Mouse (Mus musculus) midbrain, embryonic 16.5 days (tissue): ENCODE results near the gene Sema4c. TPM values are rescaled to one million over a fixed set of nuclear protein-coding genes. Genes with fewer than 3 reads are reported as not detected.

Experiments
- ATAC-seq: fragments of 200-750 bp; cut with Nextera tagmentation; 2 replicates; pipeline ENCODE4 v1.8.0; 2017; ENCODE audit warnings: moderate TSS enrichment
- H3K27ac ChIP-seq: fragments of 300-500 bp; sonication (generic); 2 replicates; pipeline ENCODE4 v1.5.1; 2014; ENCODE audit warnings: mild to moderate bottlenecking, low read length, mixed read lengths
- H3K27me3 ChIP-seq: fragments of 300-500 bp; sonication (generic); 2 replicates; pipeline ENCODE4 v1.6.1; 2014; ENCODE audit warnings: low read depth, low read length, mixed read lengths; ENCODE audit not compliant: control insufficient read depth, insufficient read depth
- H3K36me3 ChIP-seq: fragments of 300-500 bp; sonication (generic); 2 replicates; pipeline ENCODE4 v1.6.1; 2014; ENCODE audit warnings: mild to moderate bottlenecking, low read length, moderate library complexity, mixed read lengths; ENCODE audit not compliant: control insufficient read depth, insufficient read depth
- H3K4me1 ChIP-seq: fragments of 300-500 bp; sonication (generic); 2 replicates; pipeline ENCODE4 v1.6.1; 2014; ENCODE audit warnings: mild to moderate bottlenecking, low read length, mixed read lengths; ENCODE audit not compliant: control insufficient read depth, insufficient read depth
- H3K4me2 ChIP-seq: fragments of 300-500 bp; sonication (generic); 2 replicates; pipeline ENCODE4 v1.6.1; 2014; ENCODE audit warnings: mild to moderate bottlenecking, low read length, mixed read lengths
- H3K4me3 ChIP-seq: fragments of 300-500 bp; sonication (generic); 2 replicates; pipeline ENCODE4 v1.5.1; 2014; ENCODE audit warnings: low read depth, mild to moderate bottlenecking, low read length, moderate library complexity, mixed read lengths
- H3K9ac ChIP-seq: fragments of 300-500 bp; sonication (generic); 2 replicates; pipeline ENCODE4 v1.6.1; 2014; ENCODE audit warnings: low read depth, low read length, mixed read lengths
- H3K9me3 ChIP-seq: fragments of 300-500 bp; sonication (generic); replicated peaks from 2 replicates; pipeline ENCODE4 v1.6.1; 2014; ENCODE audit warnings: mild to moderate bottlenecking, low read length, mixed read lengths; ENCODE audit not compliant: control insufficient read depth, poor library complexity, severe bottlenecking
- WGBS: fragments of 180-500 bp; shearing (Covaris S2); extraction: QIAGEN DNeasy Blood & Tissue Kit; methylation state at CpG from one replicate; pipeline ENCODE4 v1.1.7; 2014; 5-methylcytosine and 5-hydroxymethylcytosine counted together
- polyA plus RNA-seq: library from polyadenylated mRNA; unstranded; fragments of >200 nt; fragmentation: Nextera tagmentation; extraction: Ambion mirVana; gene quantifications from 2 replicates; pipeline ENCODE4 v1.2.1, GENCODE M21; 2015

The Sema4c gene
- polyA plus RNA-seq, 1 experiment from 2014 or later: 24.4 TPM

DNA sequence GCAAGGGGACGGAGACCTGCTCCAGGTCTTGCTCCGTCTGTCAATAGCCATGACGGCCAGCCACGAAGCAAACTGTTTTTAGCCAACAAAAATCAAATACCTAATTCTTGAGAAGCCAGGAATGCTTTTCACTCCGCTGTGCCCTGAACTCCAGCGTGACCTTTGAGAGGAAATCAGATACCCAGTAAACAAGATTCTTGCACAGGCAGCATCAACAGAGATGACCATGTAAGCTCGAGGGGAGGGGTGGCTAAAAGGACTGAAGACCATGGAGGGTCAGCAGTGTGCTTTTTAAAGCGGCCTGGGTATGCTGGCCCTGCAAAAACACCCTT, 21.8 kb downstream of the Sema4c start:
- ATAC-seq: no peak
- H3K4me1 ChIP-seq: no peaks in the 10 kb centered on the region
- no peak overlapping the region for H3K4me2 ChIP-seq
- no peak overlapping the region for H3K4me3 ChIP-seq
- H3K9ac ChIP-seq: no peak overlapping the region
- H3K27ac ChIP-seq: no peak overlapping the region
- no peaks in the 10 kb centered on the region for H3K27me3 ChIP-seq
- H3K9me3 ChIP-seq: no peaks in the 10 kb centered on the region
- peaks cover 8% of the 10 kb centered on the region for H3K36me3 ChIP-seq
- 87% methylated on average over 8 of the region's 8 CpGs for WGBS

DNA sequence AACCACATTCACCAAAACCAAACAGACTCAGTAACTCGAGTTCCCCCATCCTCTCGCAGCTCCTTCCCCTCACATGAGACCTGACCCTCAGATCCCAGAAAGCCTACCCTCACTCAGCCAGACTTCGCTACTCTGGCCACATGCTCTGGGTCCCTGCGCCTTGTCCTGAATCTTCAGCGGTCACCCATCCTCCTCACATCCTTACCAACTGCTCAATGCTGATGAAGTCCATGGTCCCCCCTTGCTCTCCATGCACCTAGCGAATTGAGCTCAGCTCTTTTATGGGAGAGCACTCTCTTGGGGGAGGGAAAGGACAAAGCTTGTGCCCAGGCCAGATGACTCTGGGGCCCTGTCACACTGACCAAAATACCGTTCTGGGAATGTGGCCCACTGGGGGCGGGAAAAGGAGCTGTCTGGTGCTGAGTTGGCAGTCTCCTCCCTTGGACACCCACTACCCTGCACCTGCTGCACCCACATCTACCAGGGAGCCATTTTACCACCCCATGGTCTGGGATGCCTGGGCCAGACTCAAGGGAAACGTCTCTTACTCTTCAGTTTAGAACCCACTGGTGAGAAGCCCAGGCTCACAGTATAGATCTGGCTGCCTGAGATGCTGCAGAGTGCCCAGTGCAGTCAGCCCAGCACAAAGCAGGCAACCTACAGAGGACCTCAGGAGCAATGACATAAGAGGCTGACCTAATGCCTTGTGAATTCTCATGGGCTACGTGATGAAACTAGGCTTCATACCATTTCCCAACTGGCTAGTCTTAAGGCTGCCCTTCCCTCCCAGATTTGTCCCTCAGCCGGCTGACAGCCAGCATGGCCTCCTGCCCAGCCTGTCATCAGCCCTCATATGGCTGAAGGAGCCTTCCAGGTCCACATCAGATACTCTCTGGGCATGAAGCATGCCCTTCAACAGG, 22.4 kb downstream of the Sema4c start:
- Histone ChIP-seq H3K27me3 (no peaks in the 10 kb centered on the region), H3K4me2 (no peak overlapping the region), H3K9ac (no peak overlapping the region), H3K36me3 (peaks cover 5% of the 10 kb centered on the region), H3K4me1 (no peaks in the 10 kb centered on the region), H3K4me3 (no peak overlapping the region), H3K9me3 (no peaks in the 10 kb centered on the region), H3K27ac (no peak overlapping the region)
- ATAC-seq: no peak
- WGBS: 88% methylated on average over 11 of the region's 11 CpGs

DNA sequence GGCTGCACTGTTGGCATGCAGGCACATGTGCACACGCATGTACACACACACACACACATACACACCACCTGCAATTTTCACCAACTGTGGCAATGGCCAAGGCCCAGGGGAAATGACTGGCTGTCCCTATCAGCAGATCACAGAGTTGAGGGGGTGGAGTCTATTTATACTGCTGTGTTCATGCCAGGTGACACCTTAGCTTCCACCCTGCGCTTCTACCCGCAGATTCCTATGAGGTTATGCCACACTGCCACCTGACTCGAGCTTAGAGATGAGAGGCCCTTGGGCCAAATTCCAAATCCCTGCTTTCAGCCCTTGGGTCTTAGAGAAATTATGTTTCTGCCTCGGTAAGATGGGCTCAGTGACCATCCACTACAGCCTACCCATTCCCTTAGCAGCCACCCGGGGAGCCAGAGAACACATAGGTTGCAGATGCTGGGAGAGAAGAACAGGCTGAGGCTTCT, 23.5 kb downstream of the Sema4c start:
- 88% methylated on average over 6 of the region's 6 CpGs for WGBS
- Histone ChIP-seq H3K9ac (no peak overlapping the region), H3K27me3 (no peaks in the 10 kb centered on the region), H3K4me2 (no peak overlapping the region), H3K9me3 (no peaks in the 10 kb centered on the region), H3K4me1 (no peaks in the 10 kb centered on the region), H3K4me3 (no peak overlapping the region), H3K36me3 (peaks cover 6% of the 10 kb centered on the region), H3K27ac (no peak overlapping the region)
- ATAC-seq: no peak

DNA sequence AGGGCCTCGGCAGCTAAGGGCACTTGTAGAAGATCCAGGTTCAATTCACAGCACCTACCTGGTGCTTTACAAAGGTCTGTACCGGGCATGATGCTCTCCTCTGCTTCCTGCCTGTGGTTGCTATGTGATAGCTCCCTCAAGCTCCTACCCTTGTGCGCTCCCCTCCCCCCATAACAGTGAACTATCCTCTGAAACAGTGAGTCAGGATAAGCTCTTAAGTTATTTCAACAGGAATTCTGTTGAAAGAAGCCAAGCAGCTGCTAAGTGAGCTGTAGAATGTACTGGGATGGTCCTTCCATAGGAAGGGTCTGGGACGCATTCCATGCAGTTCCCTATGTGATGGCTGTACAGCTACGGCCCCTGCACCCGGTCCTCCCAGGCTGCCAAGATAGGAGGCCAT, 24.6 kb downstream of the Sema4c start:
- Histone ChIP-seq H3K4me1 (no peaks in the 10 kb centered on the region), H3K9me3 (no peaks in the 10 kb centered on the region), H3K36me3 (peaks cover 2% of the 10 kb centered on the region; the same call in 1 of the 2 replicates), H3K27me3 (no peaks in the 10 kb centered on the region), H3K27ac (no peak overlapping the region), H3K9ac (no peak overlapping the region), H3K4me2 (no peak overlapping the region), H3K4me3 (no peak overlapping the region)
- WGBS: 83% methylated on average over 6 of the region's 6 CpGs
- no peak for ATAC-seq

- no peaks in the 10 kb centered on the region for H3K4me1 ChIP-seq
- 93% methylated on average over 12 of the region's 12 CpGs for WGBS
- H3K27ac ChIP-seq: no peak overlapping the region
- H3K36me3 ChIP-seq: peaks cover 4% of the 10 kb centered on the region; the same call in 1 of the 2 replicates
- ATAC-seq: no peak
- H3K4me3 ChIP-seq: no peak overlapping the region
- H3K9ac ChIP-seq: no peak overlapping the region
- H3K4me2 ChIP-seq: no peak overlapping the region
- H3K27me3 ChIP-seq: no peaks in the 10 kb centered on the region
- H3K9me3 ChIP-seq: no peaks in the 10 kb centered on the region
Observed at GRCm38 (mm10) chr1:36531461-36531860, 26.7 kb downstream of the Sema4c start.

DNA sequence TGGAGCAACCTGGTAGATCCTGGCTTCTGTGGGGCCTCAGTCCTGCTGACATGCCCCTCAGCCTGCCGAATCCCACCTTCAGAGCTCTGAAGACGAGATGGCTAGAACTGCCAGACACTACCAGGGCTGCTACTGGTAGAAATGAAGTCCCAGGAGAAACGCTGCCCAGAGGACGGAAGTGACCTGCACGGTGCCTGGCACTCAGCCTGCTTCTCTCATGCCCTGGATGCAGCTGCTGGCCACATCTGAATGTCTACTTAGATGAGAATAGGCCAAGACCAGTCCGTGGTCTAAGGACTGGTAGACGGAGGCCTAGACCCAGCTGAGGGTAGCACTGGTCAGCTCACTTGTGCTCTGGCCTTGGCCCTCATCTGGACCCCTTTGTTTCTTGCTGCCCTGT, 27.2 kb downstream of the Sema4c start:
- no peaks in the 10 kb centered on the region for H3K4me1 ChIP-seq
- no peak for ATAC-seq
- peaks cover 6% of the 10 kb centered on the region for H3K36me3 ChIP-seq
- no peak overlapping the region for H3K9ac ChIP-seq
- no peak overlapping the region for H3K4me3 ChIP-seq
- H3K9me3 ChIP-seq: no peaks in the 10 kb centered on the region
- no peaks in the 10 kb centered on the region for H3K27me3 ChIP-seq
- no peak overlapping the region for H3K4me2 ChIP-seq
- H3K27ac ChIP-seq: no peak overlapping the region
- WGBS: 93% methylated on average over 7 of the region's 7 CpGs

GRCm38 (mm10) chr1:36530485-36530884, 27.7 kb downstream of the Sema4c start:
- no peaks in the 10 kb centered on the region for H3K9me3 ChIP-seq
- H3K27ac ChIP-seq: no peak overlapping the region
- no peak overlapping the region for H3K4me2 ChIP-seq
- peaks cover 10% of the 10 kb centered on the region for H3K36me3 ChIP-seq
- H3K9ac ChIP-seq: no peak overlapping the region
- no peak for ATAC-seq
- no peaks in the 10 kb centered on the region for H3K4me1 ChIP-seq
- no peak overlapping the region for H3K4me3 ChIP-seq
- 83% methylated on average over 8 of the region's 8 CpGs for WGBS
- no peaks in the 10 kb centered on the region for H3K27me3 ChIP-seq

GRCm38 (mm10) chr1:36529875-36530274, 28.3 kb downstream of the Sema4c start:
- Histone ChIP-seq H3K9me3 (no peaks in the 10 kb centered on the region), H3K9ac (no peak overlapping the region), H3K27me3 (no peaks in the 10 kb centered on the region), H3K4me1 (no peaks in the 10 kb centered on the region), H3K27ac (no peak overlapping the region), H3K4me3 (no peak overlapping the region), H3K36me3 (peaks cover 16% of the 10 kb centered on the region), H3K4me2 (no peak overlapping the region)
- WGBS: 96% methylated on average over 4 of the region's 4 CpGs
- no peak for ATAC-seq

- ATAC-seq: no peak
- H3K27me3 ChIP-seq: no peaks in the 10 kb centered on the region
- no peak overlapping the region for H3K27ac ChIP-seq
- peaks cover 17% of the 10 kb centered on the region for H3K36me3 ChIP-seq
- WGBS: 94% methylated on average over 4 of the region's 4 CpGs
- H3K4me2 ChIP-seq: no peak overlapping the region
- no peak overlapping the region for H3K4me3 ChIP-seq
- H3K4me1 ChIP-seq: no peaks in the 10 kb centered on the region
- H3K9ac ChIP-seq: no peak overlapping the region
- H3K9me3 ChIP-seq: no peaks in the 10 kb centered on the region
Observed at GRCm38 (mm10) chr1:36529274-36529673, 28.9 kb downstream of the Sema4c start.
